Mouse (Mus musculus) lung, postnatal 0 days (tissue): Measurements from ENCODE around the gene Sidt1. TPM values are rescaled to one million over a fixed set of nuclear protein-coding genes. Genes with fewer than 3 reads are reported as not detected.
"Not testable (repeated sequence)": the region's sequence is repeated elsewhere in the genome, so short reads cannot be mapped to it uniquely, and the experiment has no call there.

Experiments
- ATAC-seq: fragments of 200-750 bp; cut with Nextera tagmentation; 2 replicates; pipeline ENCODE4 v1.8.0; 2017; ENCODE audit warnings: moderate library complexity
- DNase-seq: peaks from one replicate; pipeline ENCODE4 v3.0.0-alpha.2; 2016; ENCODE audit warnings: low spot score
- H3K27ac ChIP-seq: fragments of 300-500 bp; sonication (generic); 2 replicates; pipeline ENCODE4 v1.5.1; 2014; ENCODE audit warnings: antibody characterized with exemption, mild to moderate bottlenecking, low read length, mixed read lengths
- H3K27me3 ChIP-seq: fragments of 300-500 bp; sonication (generic); replicated peaks from 2 replicates; pipeline ENCODE4 v1.6.1; 2014; ENCODE audit warnings: low read length, mixed read lengths; ENCODE audit not compliant: insufficient read depth
- H3K36me3 ChIP-seq: fragments of 300-500 bp; sonication (generic); 2 replicates; pipeline ENCODE4 v1.6.1; 2014; ENCODE audit warnings: low read length, mixed read lengths; ENCODE audit not compliant: insufficient read depth
- H3K4me1 ChIP-seq: fragments of 300-500 bp; sonication (generic); 2 replicates; pipeline ENCODE4 v1.6.1; 2014; ENCODE audit warnings: antibody characterized with exemption, low read depth, low read length, mixed read lengths; ENCODE audit not compliant: insufficient read depth
- H3K4me2 ChIP-seq: fragments of 300-500 bp; sonication (generic); replicated peaks from 2 replicates; pipeline ENCODE4 v1.6.1; 2014; ENCODE audit warnings: low read depth, mild to moderate bottlenecking, low read length, moderate library complexity, mixed read lengths
- H3K4me3 ChIP-seq: fragments of 300-500 bp; sonication (generic); 2 replicates; pipeline ENCODE4 v1.5.1; 2014; ENCODE audit warnings: low read depth, low read length
- H3K9ac ChIP-seq: fragments of 300-500 bp; sonication (generic); replicated peaks from 2 replicates; pipeline ENCODE4 v1.6.1; 2014; ENCODE audit warnings: low read depth, mild to moderate bottlenecking
- H3K9me3 ChIP-seq: fragments of 300-500 bp; sonication (generic); 2 replicates; pipeline ENCODE4 v1.6.1; 2016; ENCODE audit warnings: low read length, mixed read lengths
- CTCF ChIP-seq: IDR thresholded peaks from 2 replicates; pipeline ENCODE4 v1.5.1; 2016; ENCODE audit warnings: antibody characterized with exemption, mild to moderate bottlenecking
- EP300 ChIP-seq: IDR thresholded peaks from 2 replicates; pipeline ENCODE4 v1.6.1; 2016; ENCODE audit warnings: antibody characterized with exemption, mild to moderate bottlenecking, control low read depth
- WGBS: fragments of 180-500 bp; shearing (Covaris S2); extraction: QIAGEN DNeasy Blood & Tissue Kit; methylation state at CpG from one replicate; pipeline ENCODE4 v1.1.7; 2014; 5-methylcytosine and 5-hydroxymethylcytosine counted together
- polyA plus RNA-seq: library from polyadenylated mRNA; unstranded; fragments of >200 nt; fragmentation: Nextera tagmentation; extraction: Ambion mirVana; gene quantifications from 2 replicates; pipeline ENCODE4 v1.2.1, GENCODE M21; 2015

Sidt1 gene
- polyA plus RNA-seq, 1 experiment from 2014 or later: 0.53 TPM

DNA sequence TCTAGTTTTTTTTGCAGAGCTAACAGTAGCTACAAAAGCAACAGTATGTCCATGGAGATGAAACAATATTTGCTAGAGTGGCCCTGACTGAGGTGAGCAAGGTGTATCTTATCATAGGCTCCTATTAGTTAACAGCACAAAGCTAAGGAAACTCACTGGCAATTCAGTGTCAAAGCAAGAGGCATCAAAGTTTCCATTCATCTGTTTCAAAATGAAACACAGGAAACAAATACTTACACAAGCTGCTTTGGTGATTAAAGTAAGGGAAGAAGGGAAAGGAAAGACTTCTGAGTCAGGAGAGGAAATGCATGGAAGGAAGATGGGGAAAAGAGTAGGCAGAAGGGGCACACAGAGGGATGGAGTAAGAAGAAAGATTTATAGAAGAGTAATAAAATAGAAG lies 39.0 kb downstream of the Sidt1 start:
- H3K27me3 ChIP-seq: no peaks in the 10 kb centered on the region
- no peak overlapping the region for H3K4me3 ChIP-seq
- TF ChIP-seq EP300: no peak
- TF ChIP-seq CTCF: no peak
- ATAC-seq (no peak), DNase-seq (no peak)
- no peaks in the 10 kb centered on the region for H3K36me3 ChIP-seq
- H3K4me1 ChIP-seq: no peaks in the 10 kb centered on the region
- H3K4me2 ChIP-seq: no peak overlapping the region
- H3K9ac ChIP-seq: no peak overlapping the region
- no peak overlapping the region for H3K27ac ChIP-seq
- H3K9me3 ChIP-seq: no peaks in the 10 kb centered on the region

- not testable (repeated sequence) for DNase-seq
Observed at GRCm38 (mm10) chr16:44292681-44293080, 40.3 kb downstream of the Sidt1 start.

DNA sequence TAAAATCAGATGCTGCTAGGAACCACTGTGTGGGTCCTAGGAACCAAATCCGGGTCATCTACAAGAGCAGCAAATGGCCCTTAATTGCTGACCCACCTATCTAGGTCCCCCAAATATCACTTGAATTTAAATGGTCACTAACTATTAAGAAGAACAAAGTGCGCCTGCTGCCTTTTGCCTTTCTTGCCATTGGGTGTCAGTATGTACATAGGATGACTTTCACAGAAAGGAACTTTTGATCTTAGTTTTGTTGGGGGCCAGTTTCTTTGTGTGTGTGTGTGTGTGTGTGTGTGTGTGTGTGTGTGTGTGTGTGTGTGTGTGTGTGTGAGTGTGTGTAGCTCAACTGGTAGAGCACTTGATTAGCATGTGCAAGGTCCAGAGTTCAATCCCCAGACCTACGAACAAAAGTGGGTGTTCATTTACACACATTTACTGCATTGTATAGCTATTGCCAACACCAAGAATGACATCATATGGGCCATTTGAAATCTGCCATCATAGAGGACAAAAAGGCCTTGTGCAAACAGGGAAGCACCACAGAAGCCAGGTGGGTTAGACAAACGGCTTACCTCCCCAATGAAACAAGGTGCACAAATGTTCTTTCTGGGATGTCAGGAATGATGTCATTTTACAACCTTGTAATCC lies 43.9 kb downstream of the Sidt1 start:
- H3K4me2 ChIP-seq: no peak overlapping the region
- H3K9ac ChIP-seq: no peak overlapping the region
- H3K27me3 ChIP-seq: no peaks in the 10 kb centered on the region
- ATAC-seq (no peak), DNase-seq (no peak)
- no peaks in the 10 kb centered on the region for H3K4me1 ChIP-seq
- TF ChIP-seq CTCF: peak; percentile 50
- no peak for TF ChIP-seq EP300
- H3K27ac ChIP-seq: no peak overlapping the region
- no peaks in the 10 kb centered on the region for H3K36me3 ChIP-seq
- 67% methylated on average over 4 of the region's 4 CpGs for WGBS
- no peak overlapping the region for H3K4me3 ChIP-seq
- H3K9me3 ChIP-seq: no peaks in the 10 kb centered on the region

More at GRCm38 (mm10) chr16:44292681-44293080, 40.3 kb downstream of the Sidt1 start:
- not testable (repeated sequence) for H3K9me3 ChIP-seq, H3K27ac ChIP-seq, H3K27me3 ChIP-seq, H3K9ac ChIP-seq, H3K4me1 ChIP-seq, H3K4me2 ChIP-seq, H3K4me3 ChIP-seq, ATAC-seq, H3K36me3 ChIP-seq
- WGBS: 91% methylated on average over 2 of the region's 2 CpGs

DNA sequence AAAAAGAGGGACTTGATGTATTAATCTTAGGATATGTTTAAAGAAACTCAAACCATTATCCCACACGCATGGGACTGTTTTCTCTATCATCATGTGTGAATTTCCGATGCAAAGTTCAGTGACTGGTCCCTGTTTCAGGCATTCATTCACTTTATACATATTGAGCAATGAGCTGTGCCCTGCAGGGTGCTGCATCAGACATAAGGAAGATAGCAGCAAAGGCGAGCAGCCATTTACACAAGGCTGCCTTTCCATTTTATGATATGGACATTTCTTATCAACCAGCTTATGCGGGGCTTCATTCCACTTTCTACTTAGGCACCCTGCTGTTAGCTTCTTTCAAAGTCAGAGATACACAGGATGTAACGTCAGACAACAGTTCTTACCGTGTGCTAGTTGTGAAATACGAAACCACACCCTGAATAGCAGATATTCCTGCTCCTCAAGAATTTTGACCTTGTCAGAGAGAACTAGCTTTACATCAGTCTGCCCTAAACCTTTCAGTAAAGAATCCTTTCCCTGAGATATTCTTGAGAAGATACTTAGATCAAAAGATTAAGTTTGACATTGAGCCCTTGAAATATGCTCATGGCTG lies 45.5 kb downstream of the Sidt1 start:
- no peak for DNase-seq
- ATAC-seq: no peak
- no peak overlapping the region for H3K4me3 ChIP-seq
- H3K36me3 ChIP-seq: no peaks in the 10 kb centered on the region
- H3K9me3 ChIP-seq: no peaks in the 10 kb centered on the region
- TF ChIP-seq EP300: no peak
- TF ChIP-seq CTCF: no peak
- WGBS: 47% methylated on average over 7 of the region's 7 CpGs
- no peak overlapping the region for H3K4me2 ChIP-seq
- no peak overlapping the region for H3K27ac ChIP-seq
- H3K4me1 ChIP-seq: no peaks in the 10 kb centered on the region
- H3K27me3 ChIP-seq: no peaks in the 10 kb centered on the region
- no peak overlapping the region for H3K9ac ChIP-seq

GRCm38 (mm10) chr16:44282614-44283325 lies 50.2 kb downstream of the Sidt1 start:
- WGBS: 77% methylated on average over 5 of the region's 5 CpGs
- no peaks in the 10 kb centered on the region for H3K36me3 ChIP-seq
- TF ChIP-seq EP300: no peak
- no peak for TF ChIP-seq CTCF
- H3K4me1 ChIP-seq: no peaks in the 10 kb centered on the region
- H3K9me3 ChIP-seq: no peaks in the 10 kb centered on the region
- ATAC-seq (no peak), DNase-seq (no peak)
- no peak overlapping the region for H3K4me2 ChIP-seq
- H3K27ac ChIP-seq: no peak overlapping the region
- no peak overlapping the region for H3K9ac ChIP-seq
- no peaks in the 10 kb centered on the region for H3K27me3 ChIP-seq
- no peak overlapping the region for H3K4me3 ChIP-seq

DNA sequence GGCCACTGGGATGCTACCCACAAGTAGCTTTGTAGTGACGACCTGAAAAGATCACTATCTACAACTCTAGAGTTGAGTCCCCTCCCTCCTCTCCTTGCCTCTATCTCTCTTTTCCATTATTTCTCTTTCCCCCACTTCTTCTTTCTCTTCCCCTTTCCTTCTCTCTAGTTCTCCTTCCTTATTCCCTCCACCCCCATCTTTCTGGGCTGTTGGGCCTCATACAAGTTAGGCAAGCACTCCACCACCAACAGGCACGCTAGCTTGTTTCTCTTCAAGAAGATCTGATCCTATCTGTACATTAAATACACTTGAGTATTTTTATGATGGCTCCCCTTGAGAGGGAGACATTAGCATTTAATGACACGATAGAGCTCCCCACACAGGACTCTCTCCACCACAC lies 51.0 kb downstream of the Sidt1 start:
- Histone ChIP-seq H3K4me1 (no peaks in the 10 kb centered on the region), H3K4me3 (no peak overlapping the region), H3K27ac (no peak overlapping the region), H3K36me3 (no peaks in the 10 kb centered on the region), H3K4me2 (no peak overlapping the region), H3K9ac (no peak overlapping the region), H3K9me3 (no peaks in the 10 kb centered on the region), H3K27me3 (no peaks in the 10 kb centered on the region)
- 75% methylated on average over 3 of the region's 3 CpGs for WGBS
- TF ChIP-seq EP300 (no peak), CTCF (no peak)
- DNase-seq (no peak), ATAC-seq (no peak)
